Mouse (Mus musculus) c-Kit-positive CD71-negative TER-119-negative erythroid progenitor cells, embryonic 14.5 days (primary cell): ENCODE measurements around the gene Ppp1r9a.

Experiments
- DNase-seq: peaks from one replicate; pipeline ENCODE4 v3.0.0-alpha.2; 2013; ENCODE audit warnings: low read depth

Ppp1r9a gene

GRCm38 (mm10) chr6:5199376-5199905, 296.7 kb downstream of the Ppp1r9a start:
- DNase-seq = no peak

DNA sequence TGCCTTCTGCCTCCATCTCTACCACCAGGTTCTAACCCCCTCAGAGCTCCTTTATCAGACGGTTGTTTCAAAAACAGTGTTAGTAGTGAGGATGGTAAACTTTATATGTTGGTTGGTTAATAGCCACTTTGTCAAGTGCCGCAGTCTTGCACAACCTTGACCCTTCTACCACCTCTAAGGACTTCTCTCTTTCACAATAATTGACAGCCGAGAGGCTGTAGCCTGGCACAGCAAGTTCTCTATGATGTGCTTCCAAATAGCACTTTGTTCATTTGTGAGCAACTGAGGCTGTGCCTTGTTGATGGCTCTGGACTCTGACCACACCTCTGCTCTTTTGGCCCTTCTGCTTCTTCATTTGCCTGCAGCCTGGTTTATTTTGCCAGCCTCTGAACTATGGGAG, 297.2 kb downstream of the Ppp1r9a start:
- DNase-seq = no peak

DNA sequence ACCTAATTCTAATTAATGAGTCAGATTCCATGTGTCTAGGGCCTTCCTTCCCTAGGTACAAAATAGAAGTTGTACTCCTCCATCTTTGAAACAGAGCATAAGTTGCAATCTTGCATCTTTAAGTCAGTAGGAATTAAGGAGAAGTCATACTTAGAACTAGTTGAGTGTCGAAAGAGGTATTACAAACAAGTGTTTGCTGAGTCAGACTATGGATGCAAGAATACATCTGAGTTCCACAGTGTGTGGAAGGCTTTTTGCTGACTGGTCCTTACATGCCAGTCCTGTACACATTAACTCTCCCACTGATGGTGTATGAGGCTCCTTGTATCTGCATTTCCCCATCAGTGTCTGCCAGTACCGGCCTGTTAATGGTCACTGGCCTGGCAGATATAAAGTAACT, 305.1 kb downstream of the Ppp1r9a start:
- DNase-seq = no peak
